Mouse (Mus musculus): ENCODE results near the gene Ntmt1.

The Ntmt1 gene

DNA sequence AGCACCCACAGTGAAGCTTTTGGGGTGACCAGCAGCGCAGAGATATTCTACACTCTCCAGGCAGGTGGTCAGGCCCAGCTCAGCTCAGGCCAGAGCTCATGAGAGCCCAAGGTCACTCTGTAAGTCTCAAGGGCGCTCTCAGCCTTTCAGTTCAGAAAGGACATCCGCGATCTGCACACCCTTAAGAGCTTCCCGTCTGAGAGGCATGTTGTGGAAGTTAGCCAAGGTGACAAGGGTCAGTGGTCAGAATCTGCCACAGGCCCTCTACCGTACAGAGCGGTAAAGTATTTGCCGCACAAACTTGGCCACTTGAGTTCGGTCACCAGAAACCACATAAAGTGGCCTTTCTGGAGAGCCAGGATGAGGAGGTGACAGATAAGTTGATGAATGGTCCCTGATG is 55.9 kb downstream of the Ntmt1 start:
- CTCF ChIA-PET, result no interaction called here

- CTCF ChIA-PET, result interaction anchor here (0.6 kb wide), 1 partner anchor 66 kb away, joined by 3 read pairs; no protein-coding TSS in a partner anchor
These were observed 57.3 kb downstream of the Ntmt1 start for GRCm38 (mm10) chr2:30864968-30865381.

GRCm38 (mm10) chr2:30865426-30865825 is 57.8 kb downstream of the Ntmt1 start:
- CTCF ChIA-PET, result no interaction called here

DNA sequence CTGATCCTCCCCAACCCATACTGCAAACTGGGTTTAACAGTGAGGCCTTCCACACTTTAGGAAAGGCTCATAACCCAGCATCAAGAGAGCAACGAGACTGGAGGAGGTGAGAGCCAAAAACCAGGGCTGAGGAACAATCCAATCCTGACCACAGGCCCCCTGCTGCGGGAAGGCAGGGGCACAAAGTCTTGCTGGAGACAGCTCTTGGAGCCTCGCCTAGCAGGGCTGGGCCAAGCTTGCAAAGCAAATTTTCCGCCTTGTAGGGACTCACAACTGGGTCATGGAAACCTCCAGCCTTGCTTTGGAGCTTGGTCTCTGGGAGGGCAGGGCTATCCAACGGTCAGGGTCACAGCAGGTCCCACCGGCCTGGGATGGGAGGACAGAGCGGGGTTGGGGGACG is 63.2 kb downstream of the Ntmt1 start:
- CTCF ChIA-PET, result no interaction called here

Data from spleen, embryonic (tissue).